In the genomic region with DNA sequence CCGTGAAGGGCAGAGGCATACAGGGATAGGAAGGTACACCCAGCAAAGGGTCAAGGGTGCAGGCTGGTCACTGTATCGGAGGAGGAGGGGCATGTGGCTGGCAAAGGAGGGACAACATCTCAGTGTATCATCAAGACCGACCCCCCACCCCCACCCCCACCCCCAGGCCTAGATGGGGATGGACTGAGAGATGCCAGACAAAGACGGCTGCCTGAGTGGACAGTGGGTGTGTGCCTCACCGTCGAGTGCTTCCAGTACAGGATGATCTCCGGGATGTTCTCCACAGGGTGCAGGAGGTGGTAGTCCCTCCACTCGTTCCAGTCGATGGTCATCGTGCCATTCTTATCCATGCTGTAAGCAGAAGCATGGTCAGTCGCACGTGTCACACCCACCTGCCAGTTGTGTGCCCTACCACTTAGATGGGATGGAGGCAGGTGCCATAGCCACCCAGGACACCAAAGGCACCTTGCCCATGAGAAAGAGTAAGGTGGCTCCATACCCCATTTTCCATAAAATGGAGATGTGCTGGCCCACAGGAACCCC, we compare ENCODE assay signal across 25 mouse cellular contexts. TPM values are rescaled to one million over a fixed set of nuclear protein-coding genes. Genes with fewer than 3 reads are reported as not detected.
DNase-seq lines count a peak whose midpoint lies in the region; ATAC-seq and TF ChIP-seq lines count a peak whose summit lies in the region.
"Had no signal": no experiment of that assay in that cellular context is flagged by ENCODE, and none has a peak within 500 bp of the region (broad histone marks: within the 10 kb centered on the region; RNA-seq: fewer than 3 reads in every experiment).

No protein-coding gene starts in this region.

- no peaks in the 10 kb centered on the region for H3K9me3 ChIP-seq in embryonic facial prominence, embryonic 12.5 days
- no peaks in the 10 kb centered on the region for H3K9me3 ChIP-seq in embryonic facial prominence, embryonic 10.5 days
- no peaks in the 10 kb centered on the region for H3K9me3 ChIP-seq in kidney, embryonic 15.5 days (replicated peaks)
- no peaks in the 10 kb centered on the region for H3K9me3 ChIP-seq in megakaryocyte, embryonic 14.5 days
- H3K9me3 ChIP-seq: heart, embryonic 10.5 days; hindbrain, embryonic 12.5 days; intestine, embryonic 15.5 days; limb, embryonic 15.5 days; midbrain, embryonic 15.5 days; neural tube, embryonic 15.5 days had no signal

- ATAC-seq in embryonic facial prominence, embryonic 12.5 days (ENCODE audit: insufficient number of reproducible peaks, insufficient read depth, low FRiP score, low TSS enrichment): no peak
- no peak for ATAC-seq in kidney, embryonic 15.5 days (replicated peaks; ENCODE audit: low FRiP score)
- no peak for ATAC-seq in megakaryocyte, adult 5-6 weeks (ENCODE audit: poor library complexity, severe bottlenecking)
- ATAC-seq: activated CD4-positive, CD25-positive, alpha-beta regulatory T cell, adult 4 months; forebrain, embryonic 14.5 days; hindbrain, postnatal 0 days; intestine, embryonic 15.5 days; midbrain, embryonic 15.5 days had no signal

- no peak overlapping the region for H3K4me3 ChIP-seq in embryonic facial prominence, embryonic 12.5 days
- no peak overlapping the region for H3K4me3 ChIP-seq in embryonic facial prominence, embryonic 10.5 days
- no peak overlapping the region for H3K4me3 ChIP-seq in kidney, adult 2 months (ENCODE audit: insufficient read depth, low read depth, low read length)
- no peak overlapping the region for H3K4me3 ChIP-seq in kidney, embryonic 15.5 days (replicated peaks)
- peak overlapping the region; percentile 52 for H3K4me3 ChIP-seq in megakaryocyte, embryonic 14.5 days (replicated peaks)
- no peak overlapping the region for H3K4me3 ChIP-seq in brown adipose tissue, adult 24 weeks (ENCODE audit: insufficient read depth, low read depth, low read length)
- H3K4me3 ChIP-seq: heart, embryonic 10.5 days; hindbrain, embryonic 12.5 days; intestine, embryonic 15.5 days; limb, embryonic 15.5 days; midbrain, embryonic 15.5 days; neural tube, embryonic 15.5 days had no signal

- WGBS in embryonic facial prominence, embryonic 12.5 days: 91% methylated on average over 12 of the region's 12 CpGs
- 90% methylated on average over 12 of the region's 12 CpGs for WGBS in embryonic facial prominence, embryonic 10.5 days
- WGBS in kidney, adult 2 months: 53% methylated on average over 12 of the region's 12 CpGs
- WGBS in kidney, embryonic 15.5 days: 85% methylated on average over 12 of the region's 12 CpGs

- no peak overlapping the region for H3K4me2 ChIP-seq in embryonic facial prominence, embryonic 12.5 days (replicated peaks)
- H3K4me2 ChIP-seq in kidney, embryonic 15.5 days: no peak overlapping the region
- H3K4me2 ChIP-seq: hindbrain, embryonic 12.5 days; intestine, embryonic 15.5 days; limb, embryonic 15.5 days; lung, embryonic 14.5 days; midbrain, embryonic 15.5 days; neural tube, embryonic 15.5 days had no signal

- TF ChIP-seq POLR2A in kidney, adult 2 months (IDR thresholded peaks at IDR 0.05; ENCODE audit: low read depth, low read length): no peak

- H3K27me3 ChIP-seq in embryonic facial prominence, embryonic 12.5 days: no peaks in the 10 kb centered on the region
- no peaks in the 10 kb centered on the region for H3K27me3 ChIP-seq in embryonic facial prominence, embryonic 10.5 days (replicated peaks; ENCODE audit: low read depth, poor library complexity, severe bottlenecking)
- no peaks in the 10 kb centered on the region for H3K27me3 ChIP-seq in kidney, adult 2 months (replicated peaks; ENCODE audit: control insufficient read depth, insufficient read depth, low read length)
- no peaks in the 10 kb centered on the region for H3K27me3 ChIP-seq in kidney, embryonic 15.5 days
- H3K27me3 ChIP-seq in megakaryocyte, embryonic 14.5 days (replicated peaks): no peaks in the 10 kb centered on the region
- H3K27me3 ChIP-seq: CH12.LX; hindbrain, embryonic 12.5 days; intestine, embryonic 15.5 days; limb, embryonic 15.5 days; midbrain, embryonic 15.5 days; neural tube, embryonic 15.5 days had no signal

- H3K27ac ChIP-seq in embryonic facial prominence, embryonic 12.5 days: 0 out of 2 replicates have a peak overlapping the region, but pooled peaks have one; percentile 25
- H3K27ac ChIP-seq in embryonic facial prominence, embryonic 10.5 days (replicated peaks): no peak overlapping the region
- peak overlapping the region; percentile 97 for H3K27ac ChIP-seq in kidney, adult 2 months (ENCODE audit: insufficient read depth, low read depth, low read length)
- H3K27ac ChIP-seq in kidney, embryonic 15.5 days: no peak overlapping the region
- H3K27ac ChIP-seq in brown adipose tissue, adult 24 weeks (replicated peaks; ENCODE audit: low read depth, low read length): peak overlapping the region; percentile 12; the same call in 1 of the 2 replicates
- H3K27ac ChIP-seq: heart, embryonic 10.5 days; hindbrain, embryonic 12.5 days; hindbrain, postnatal 0 days; intestine, embryonic 15.5 days; limb, embryonic 15.5 days; midbrain, embryonic 15.5 days; neural tube, embryonic 15.5 days had no signal

- peaks cover 29% of the 10 kb centered on the region for H3K4me1 ChIP-seq in embryonic facial prominence, embryonic 12.5 days
- H3K4me1 ChIP-seq in embryonic facial prominence, embryonic 10.5 days: peaks cover 65% of the 10 kb centered on the region
- peaks cover 46% of the 10 kb centered on the region for H3K4me1 ChIP-seq in kidney, adult 2 months (ENCODE audit: control insufficient read depth, insufficient read depth, low read length)
- peaks cover 61% of the 10 kb centered on the region for H3K4me1 ChIP-seq in kidney, embryonic 15.5 days
- peaks cover 41% of the 10 kb centered on the region for H3K4me1 ChIP-seq in megakaryocyte, embryonic 14.5 days
- H3K4me1 ChIP-seq in brown adipose tissue, adult 24 weeks (ENCODE audit: control insufficient read depth, insufficient read depth, insufficient read length, low read length): peaks cover 18% of the 10 kb centered on the region

- peaks cover 60% of the 10 kb centered on the region for H3K36me3 ChIP-seq in embryonic facial prominence, embryonic 12.5 days
- peaks cover 62% of the 10 kb centered on the region for H3K36me3 ChIP-seq in embryonic facial prominence, embryonic 10.5 days (replicated peaks)
- H3K36me3 ChIP-seq in kidney, adult 2 months (ENCODE audit: control insufficient read depth, insufficient read depth, low read length): peaks cover 10% of the 10 kb centered on the region
- peaks cover 63% of the 10 kb centered on the region for H3K36me3 ChIP-seq in kidney, embryonic 15.5 days
- peaks cover 68% of the 10 kb centered on the region for H3K36me3 ChIP-seq in megakaryocyte, embryonic 14.5 days (replicated peaks; ENCODE audit: low read length)

- no peak for TF ChIP-seq CTCF in kidney, adult 2 months (conservative IDR thresholded peaks at IDR 0.05; ENCODE audit: insufficient read depth, insufficient read length, low read depth, low read length)

- no peak overlapping the region for H3K9ac ChIP-seq in embryonic facial prominence, embryonic 12.5 days
- no peak overlapping the region for H3K9ac ChIP-seq in kidney, embryonic 15.5 days
- H3K9ac ChIP-seq: hindbrain, embryonic 12.5 days; intestine, embryonic 15.5 days; limb, embryonic 15.5 days; lung, embryonic 14.5 days; midbrain, embryonic 15.5 days; neural tube, embryonic 15.5 days had no signal

- no peak for DNase-seq in embryonic facial prominence, embryonic 10.5 days (ENCODE audit: low spot score)
- DNase-seq in kidney, adult 2 months: no peak
- no peak for DNase-seq in embryo, embryonic 9.5 days (ENCODE audit: extremely low spot score)
- DNase-seq: left cerebral cortex, postnatal 4 days; lung, embryonic 14.5 days; retina, postnatal 1 day; right cerebral cortex, postnatal 14 days; thymus, postnatal 14 days had no signal

RNA-seq across cellular contexts. Expression of gene Ptges2, which starts 24.4 kb away (rescaled TPM):
- 36.1 and 36.9 TPM in 2 replicates for polyA plus RNA-seq in embryonic facial prominence, embryonic 12.5 days (2016; fragmentation: Nextera tagmentation; extraction: Ambion mirVana)
- 32.2 and 32.5 TPM in 2 replicates for polyA plus RNA-seq in embryonic facial prominence, embryonic 10.5 days (2016; fragmentation: Nextera tagmentation; extraction: Ambion mirVana)
- polyA plus RNA-seq in kidney, adult 2 months (2012; rRNA removed): 69.7 and 80.6 TPM in 2 replicates
- polyA plus RNA-seq in kidney, embryonic 15.5 days (2015; fragmentation: Nextera tagmentation; extraction: Ambion mirVana): 30.5 and 31.2 TPM in 2 replicates
- polyA plus RNA-seq in megakaryocyte, embryonic 14.5 days (2012; ENCODE audit: insufficient read depth, low replicate concordance): 2.5 and 3.4 TPM in 2 replicates
- 5.0 and 6.7 TPM in 2 replicates for total RNA-seq in megakaryocyte, adult 5-6 weeks (2015)
- total RNA-seq in megakaryocyte, adult 5-6 weeks (2017): 7.2 and 8.8 TPM in 2 replicates
- polyA plus RNA-seq in brown adipose tissue, adult 24 weeks (2012; ENCODE audit: insufficient read depth, insufficient read length, missing spikeins): 87.7 and 101 TPM in 2 replicates

RNA-seq across cellular contexts. Expression of gene Naif1, which starts 30.1 kb away (rescaled TPM):
- polyA plus RNA-seq in embryonic facial prominence, embryonic 12.5 days (2016; fragmentation: Nextera tagmentation; extraction: Ambion mirVana): 6.1 and 6.3 TPM in 2 replicates
- 6.4 and 6.8 TPM in 2 replicates for polyA plus RNA-seq in embryonic facial prominence, embryonic 10.5 days (2016; fragmentation: Nextera tagmentation; extraction: Ambion mirVana)
- 4.8 and 5.2 TPM in 2 replicates for polyA plus RNA-seq in kidney, adult 2 months (2012; rRNA removed)
- polyA plus RNA-seq in kidney, embryonic 15.5 days (2015; fragmentation: Nextera tagmentation; extraction: Ambion mirVana): 6.3 and 6.8 TPM in 2 replicates
- 3.9 and 10.8 TPM in 2 replicates for polyA plus RNA-seq in megakaryocyte, embryonic 14.5 days (2012; ENCODE audit: insufficient read depth, low replicate concordance)
- total RNA-seq in megakaryocyte, adult 5-6 weeks (2015): 2.9 and 3.5 TPM in 2 replicates
- total RNA-seq in megakaryocyte, adult 5-6 weeks (2017): 3.2 and 3.9 TPM in 2 replicates
- polyA plus RNA-seq in brown adipose tissue, adult 24 weeks (2012; ENCODE audit: insufficient read depth, insufficient read length, missing spikeins): 1.8 and 2.1 TPM in 2 replicates

RNA-seq across cellular contexts. Expression of gene Slc25a25, which starts 31.1 kb away (rescaled TPM):
- 30.2 and 31.5 TPM in 2 replicates for polyA plus RNA-seq in embryonic facial prominence, embryonic 12.5 days (2016; fragmentation: Nextera tagmentation; extraction: Ambion mirVana)
- polyA plus RNA-seq in embryonic facial prominence, embryonic 10.5 days (2016; fragmentation: Nextera tagmentation; extraction: Ambion mirVana): 29.8 and 31.8 TPM in 2 replicates
- 25.3 and 30.6 TPM in 2 replicates for polyA plus RNA-seq in kidney, adult 2 months (2012; rRNA removed)
- polyA plus RNA-seq in kidney, embryonic 15.5 days (2015; fragmentation: Nextera tagmentation; extraction: Ambion mirVana): 20.4 and 20.7 TPM in 2 replicates
- 7.3 and 7.9 TPM in 2 replicates for polyA plus RNA-seq in megakaryocyte, embryonic 14.5 days (2012; ENCODE audit: insufficient read depth, low replicate concordance)
- 4.6 and 6.9 TPM in 2 replicates for total RNA-seq in megakaryocyte, adult 5-6 weeks (2015)
- total RNA-seq in megakaryocyte, adult 5-6 weeks (2017): 8.4 and 10.7 TPM in 2 replicates
- 9.2 and 11.0 TPM in 2 replicates for polyA plus RNA-seq in brown adipose tissue, adult 24 weeks (2012; ENCODE audit: insufficient read depth, insufficient read length, missing spikeins)

RNA-seq across cellular contexts. Expression of gene Lcn2, which starts 32.1 kb away (rescaled TPM):
- 1.3 and 1.4 TPM in 2 replicates for polyA plus RNA-seq in embryonic facial prominence, embryonic 12.5 days (2016; fragmentation: Nextera tagmentation; extraction: Ambion mirVana)
- not detected in 2 replicates for polyA plus RNA-seq in embryonic facial prominence, embryonic 10.5 days (2016; fragmentation: Nextera tagmentation; extraction: Ambion mirVana)
- polyA plus RNA-seq in kidney, adult 2 months (2012; rRNA removed): 8.0 and 9.4 TPM in 2 replicates
- 6.8 and 9.1 TPM in 2 replicates for polyA plus RNA-seq in kidney, embryonic 15.5 days (2015; fragmentation: Nextera tagmentation; extraction: Ambion mirVana)
- polyA plus RNA-seq in megakaryocyte, embryonic 14.5 days (2012; ENCODE audit: insufficient read depth, low replicate concordance): 15.0 and 32.0 TPM in 2 replicates
- 3,591 and 4,679 TPM in 2 replicates for total RNA-seq in megakaryocyte, adult 5-6 weeks (2015)
- 682 and 1,100 TPM in 2 replicates for total RNA-seq in megakaryocyte, adult 5-6 weeks (2017)
- 2.7 TPM in 1 of 2 replicates, not detected in the other for polyA plus RNA-seq in brown adipose tissue, adult 24 weeks (2012; ENCODE audit: insufficient read depth, insufficient read length, missing spikeins)
- total RNA-seq: CH12.LX, ES-E14 had no signal
- polyA plus RNA-seq: activated CD4-positive, CD25-positive, alpha-beta regulatory T cell, adult 4 months; C2C12; heart, embryonic 10.5 days; lung, embryonic 14.5 days had no signal

RNA-seq across cellular contexts. Expression of gene 1110008P14Rik, which starts 38.4 kb away (rescaled TPM):
- polyA plus RNA-seq in embryonic facial prominence, embryonic 12.5 days (2016; fragmentation: Nextera tagmentation; extraction: Ambion mirVana): 53.9 and 54.6 TPM in 2 replicates
- 35.0 and 39.3 TPM in 2 replicates for polyA plus RNA-seq in embryonic facial prominence, embryonic 10.5 days (2016; fragmentation: Nextera tagmentation; extraction: Ambion mirVana)
- polyA plus RNA-seq in kidney, adult 2 months (2012; rRNA removed): 182 and 215 TPM in 2 replicates
- polyA plus RNA-seq in kidney, embryonic 15.5 days (2015; fragmentation: Nextera tagmentation; extraction: Ambion mirVana): 47.1 and 52.1 TPM in 2 replicates
- 74.3 and 79.5 TPM in 2 replicates for polyA plus RNA-seq in megakaryocyte, embryonic 14.5 days (2012; ENCODE audit: insufficient read depth, low replicate concordance)
- 30.4 and 38.4 TPM in 2 replicates for total RNA-seq in megakaryocyte, adult 5-6 weeks (2015)
- 29.1 and 32.3 TPM in 2 replicates for total RNA-seq in megakaryocyte, adult 5-6 weeks (2017)
- 296 and 402 TPM in 2 replicates for polyA plus RNA-seq in brown adipose tissue, adult 24 weeks (2012; ENCODE audit: insufficient read depth, insufficient read length, missing spikeins)

Comparison
In these comparisons a context has a peak if more than half of its experiments do, and no peak if none do; other contexts are left out.
1. H3K27ac ChIP-seq: peak in embryonic facial prominence, embryonic 12.5 days (single experiment), kidney, adult 2 months (single experiment) and brown adipose tissue, adult 24 weeks (single experiment); none in embryonic facial prominence, embryonic 10.5 days (single experiment) and kidney, embryonic 15.5 days (single experiment).